Mouse (Mus musculus): ENCODE data around the gene Esr1.

DNA sequence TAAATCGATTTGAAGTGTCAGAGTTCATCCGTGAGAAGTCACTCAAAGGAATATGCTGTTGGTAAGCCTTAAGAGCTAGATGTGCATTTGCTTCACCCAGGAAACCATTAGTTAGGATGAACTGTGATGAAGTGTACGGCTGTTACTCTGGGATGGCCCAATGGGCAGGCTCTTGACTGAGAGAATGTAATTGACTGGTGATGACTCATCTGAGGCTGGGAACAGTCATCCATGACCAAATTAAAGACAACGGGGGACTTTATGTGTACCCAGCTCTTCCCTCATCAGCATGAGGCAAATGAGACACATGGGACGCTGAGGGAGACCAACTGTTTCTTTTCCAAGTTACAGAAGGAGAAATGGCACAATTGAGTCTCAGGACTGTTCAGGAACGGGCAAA lies 219.2 kb downstream of the Esr1 start:
- no peak for TF ChIP-seq POLR2A (IDR thresholded peaks at IDR 0.05; ENCODE audit: low read depth, low read length)
- no peak for TF ChIP-seq CTCF (IDR thresholded peaks at IDR 0.05; ENCODE audit: borderline replicate concordance, insufficient read depth, low read length)

All from embryonic fibroblast, embryonic 13.5 days (primary cell).